Mouse (Mus musculus) limb, embryonic 10.5 days (tissue): ENCODE measurements around the gene Nhsl2. TPM values are rescaled to one million over a fixed set of nuclear protein-coding genes. Genes with fewer than 3 reads are reported as not detected.

Source experiments
- DNase-seq: peaks from one replicate; pipeline ENCODE4 v3.0.0-alpha.2; 2017; ENCODE audit warnings: low spot score
- H3K27ac ChIP-seq: fragments of 300-500 bp; sonication (generic); 2 replicates; pipeline ENCODE4 v1.5.1; 2016; ENCODE audit warnings: mild to moderate bottlenecking
- H3K27me3 ChIP-seq: fragments of 300-500 bp; sonication (generic); 2 replicates; pipeline ENCODE4 v1.6.1; 2016; ENCODE audit warnings: low read depth, mild to moderate bottlenecking; ENCODE audit not compliant: poor library complexity, severe bottlenecking
- H3K36me3 ChIP-seq: fragments of 300-500 bp; sonication (generic); 2 replicates; pipeline ENCODE4 v1.6.1; 2016; ENCODE audit warnings: mild to moderate bottlenecking, moderate library complexity
- H3K4me1 ChIP-seq: fragments of 300-500 bp; sonication (generic); 2 replicates; pipeline ENCODE4 v1.6.1; 2016
- H3K4me3 ChIP-seq: fragments of 300-500 bp; sonication (generic); 2 replicates; pipeline ENCODE4 v1.5.1; 2016; ENCODE audit warnings: mild to moderate bottlenecking, moderate library complexity
- H3K9me3 ChIP-seq: fragments of 300-500 bp; sonication (generic); replicated peaks from 2 replicates; pipeline ENCODE4 v1.6.1; 2016; ENCODE audit warnings: mild to moderate bottlenecking
- WGBS: fragments of 180-500 bp; shearing (Covaris S2); methylation state at CpG from one replicate; pipeline ENCODE4 v1.1.7; 2016; 5-methylcytosine and 5-hydroxymethylcytosine counted together
- polyA plus RNA-seq: library from polyadenylated mRNA; unstranded; fragments of >200 nt; fragmentation: Nextera tagmentation; extraction: Ambion mirVana; gene quantifications from 2 replicates; pipeline ENCODE4 v1.2.1, GENCODE M21; 2016

Nhsl2 gene
- polyA plus RNA-seq, 1 experiment from 2014 or later, result 21.4 TPM

DNA sequence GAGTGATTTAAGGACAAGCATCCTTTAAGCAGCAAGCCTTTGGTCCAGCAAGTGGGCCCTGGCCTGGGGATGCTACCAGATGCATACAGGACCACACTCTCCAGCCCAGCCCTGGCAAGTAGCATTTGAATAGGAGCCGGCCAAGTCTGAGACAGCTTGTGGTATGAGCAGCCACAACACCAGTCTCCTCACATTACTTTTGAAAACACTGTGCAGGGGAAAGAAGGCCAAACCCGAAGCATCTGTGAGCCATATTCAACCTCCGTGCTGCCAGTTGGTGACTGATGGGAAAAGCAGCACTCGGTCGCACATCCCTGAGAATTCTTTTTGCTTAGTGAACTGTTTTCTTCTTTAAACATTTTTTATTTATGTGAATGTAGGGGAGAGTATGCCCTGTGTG lies 81.8 kb downstream of the Nhsl2 start:
- Histone ChIP-seq H3K27ac (no peak overlapping the region), H3K36me3 (no peaks in the 10 kb centered on the region), H3K4me3 (no peak overlapping the region), H3K4me1 (no peaks in the 10 kb centered on the region; the same call in 1 of the 2 replicates), H3K27me3 (peaks cover 97% of the 10 kb centered on the region), H3K9me3 (no peaks in the 10 kb centered on the region)
- WGBS, result 89% methylated on average over 5 of the region's 5 CpGs
- DNase-seq, result no peak

DNA sequence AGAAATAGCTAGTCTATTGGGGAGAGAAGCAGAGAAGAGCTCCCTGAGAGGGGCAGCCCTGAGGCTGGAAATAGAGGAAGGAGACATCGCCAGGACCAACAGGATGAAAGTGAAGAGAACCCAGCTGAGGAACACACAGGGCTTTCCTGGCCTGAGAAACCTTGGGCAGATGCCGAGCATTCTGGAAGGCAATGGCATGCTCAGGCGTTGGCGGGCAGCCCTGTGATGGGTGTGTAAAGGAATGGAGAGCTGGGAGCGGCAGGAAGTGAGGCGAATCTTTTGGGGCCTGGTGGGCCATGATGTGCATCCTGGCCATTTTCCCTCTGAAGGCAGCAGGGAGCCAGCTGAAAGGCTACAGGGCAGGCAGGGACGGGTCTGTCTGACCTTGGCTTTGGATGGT lies 83.1 kb downstream of the Nhsl2 start:
- H3K9me3 ChIP-seq, result no peaks in the 10 kb centered on the region
- 89% methylated on average over 7 of the region's 7 CpGs for WGBS
- no peak for DNase-seq
- no peaks in the 10 kb centered on the region for H3K36me3 ChIP-seq
- H3K4me3 ChIP-seq, result no peak overlapping the region
- H3K27me3 ChIP-seq, result peaks cover 97% of the 10 kb centered on the region
- H3K4me1 ChIP-seq, result no peaks in the 10 kb centered on the region; the same call in 1 of the 2 replicates
- no peak overlapping the region for H3K27ac ChIP-seq

DNA sequence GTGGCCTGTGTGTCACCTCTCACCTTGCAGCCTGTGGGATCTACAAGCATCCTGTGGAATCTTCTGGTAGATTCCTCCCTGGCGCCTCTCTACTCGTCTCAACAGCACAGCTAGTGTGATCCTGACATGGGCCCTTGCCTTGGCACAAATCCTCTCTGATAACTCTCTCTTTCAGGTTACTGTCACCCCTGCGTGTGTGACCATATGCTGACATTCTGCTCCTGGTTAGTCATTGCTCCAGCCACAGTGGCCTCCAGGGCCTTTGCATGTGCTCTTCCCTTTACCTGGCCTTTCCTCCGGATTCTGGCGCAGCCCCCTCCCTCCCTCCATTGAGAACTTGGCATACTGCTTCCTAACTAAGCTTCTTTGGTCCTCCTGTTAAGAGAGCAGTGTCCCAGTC lies 84.2 kb downstream of the Nhsl2 start:
- H3K9me3 ChIP-seq, result no peaks in the 10 kb centered on the region
- H3K4me3 ChIP-seq, result no peak overlapping the region
- peaks cover 97% of the 10 kb centered on the region for H3K27me3 ChIP-seq
- WGBS, result 91% methylated on average over 5 of the region's 5 CpGs
- DNase-seq, result no peak
- H3K4me1 ChIP-seq, result no peaks in the 10 kb centered on the region; the same call in 1 of the 2 replicates
- no peaks in the 10 kb centered on the region for H3K36me3 ChIP-seq
- no peak overlapping the region for H3K27ac ChIP-seq

DNA sequence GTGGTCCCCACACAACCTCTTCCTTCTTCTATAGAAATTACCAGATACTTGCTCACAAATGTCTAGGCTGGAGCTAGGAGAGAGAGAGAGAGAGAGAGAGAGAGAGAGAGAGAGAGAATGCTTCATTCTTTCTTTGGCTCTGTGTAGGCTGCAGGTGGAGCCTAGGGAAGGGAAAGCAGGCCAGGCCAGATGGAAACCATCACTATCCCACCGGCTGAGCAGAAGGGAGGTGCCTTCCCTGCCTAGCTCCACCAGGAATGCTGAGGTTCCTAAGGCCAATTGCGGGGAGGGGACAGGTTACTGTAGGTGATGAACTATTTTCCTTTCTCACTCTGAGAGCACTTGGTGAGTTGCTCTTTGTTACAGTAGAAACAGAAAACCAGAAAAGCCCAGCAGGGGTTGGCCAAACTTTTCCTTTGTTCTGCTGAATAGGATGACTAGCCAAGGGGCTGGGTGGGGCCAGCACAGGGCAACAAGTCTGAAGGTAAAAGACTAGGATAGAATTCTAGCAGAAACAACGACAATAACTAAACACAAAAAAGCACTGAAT lies 86.2 kb downstream of the Nhsl2 start:
- no peak overlapping the region for H3K27ac ChIP-seq
- H3K36me3 ChIP-seq, result no peaks in the 10 kb centered on the region
- H3K9me3 ChIP-seq, result no peaks in the 10 kb centered on the region
- peaks cover 94% of the 10 kb centered on the region for H3K27me3 ChIP-seq
- DNase-seq, result no peak
- H3K4me1 ChIP-seq, result no peaks in the 10 kb centered on the region; the same call in 1 of the 2 replicates
- WGBS, result 42% methylated on average over 3 of the region's 3 CpGs
- no peak overlapping the region for H3K4me3 ChIP-seq

- no peaks in the 10 kb centered on the region for H3K36me3 ChIP-seq
- peaks cover 97% of the 10 kb centered on the region for H3K27me3 ChIP-seq
- no peaks in the 10 kb centered on the region for H3K9me3 ChIP-seq
- H3K27ac ChIP-seq, result no peak overlapping the region
- H3K4me3 ChIP-seq, result no peak overlapping the region
- peaks cover 35% of the 10 kb centered on the region for H3K4me1 ChIP-seq
- WGBS, result 91% methylated on average over 5 of the region's 5 CpGs
- DNase-seq, result no peak
Observed at GRCm38 (mm10) chrX:101939486-101939885, 90.3 kb downstream of the Nhsl2 start.

DNA sequence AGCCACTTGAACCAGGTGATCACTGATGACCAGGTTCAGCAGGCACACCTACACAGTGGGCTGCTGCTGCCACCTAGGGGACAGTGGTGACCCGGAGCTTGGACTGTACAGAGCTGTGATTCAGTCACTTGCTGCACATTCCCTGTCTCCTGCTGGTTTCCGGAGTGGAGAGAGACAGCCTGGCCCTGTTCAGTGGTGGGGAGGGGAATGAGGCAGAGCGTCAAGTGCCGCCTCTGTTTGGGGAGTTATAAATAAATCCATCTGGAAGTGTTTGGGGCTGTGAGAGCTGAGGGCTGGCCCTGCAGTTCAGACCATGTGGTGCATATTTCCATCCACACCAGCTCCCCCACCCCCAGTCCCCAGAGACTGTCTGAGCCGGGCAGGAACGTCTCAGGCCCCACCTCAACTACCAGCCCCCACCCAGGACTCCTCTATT lies 93.3 kb downstream of the Nhsl2 start:
- H3K4me1 ChIP-seq, result peaks cover 52% of the 10 kb centered on the region
- WGBS, result 9% methylated on average over 6 of the region's 6 CpGs
- peak; percentile 79 for DNase-seq
- H3K36me3 ChIP-seq, result no peaks in the 10 kb centered on the region
- peaks cover 97% of the 10 kb centered on the region for H3K27me3 ChIP-seq
- peak overlapping the region; percentile 73 for H3K27ac ChIP-seq
- no peaks in the 10 kb centered on the region for H3K9me3 ChIP-seq
- H3K4me3 ChIP-seq, result no peak overlapping the region

GRCm38 (mm10) chrX:101943743-101944142 lies 94.6 kb downstream of the Nhsl2 start:
- Histone ChIP-seq H3K9me3 (no peaks in the 10 kb centered on the region), H3K27ac (peak overlapping the region; percentile 73), H3K27me3 (peaks cover 99% of the 10 kb centered on the region), H3K4me1 (peaks cover 52% of the 10 kb centered on the region), H3K4me3 (no peak overlapping the region), H3K36me3 (no peaks in the 10 kb centered on the region)
- 86% methylated on average over 2 of the region's 2 CpGs for WGBS
- no peak for DNase-seq

GRCm38 (mm10) chrX:101944761-101945330 lies 95.7 kb downstream of the Nhsl2 start:
- H3K27ac ChIP-seq, result no peak overlapping the region
- no peak overlapping the region for H3K4me3 ChIP-seq
- H3K9me3 ChIP-seq, result no peaks in the 10 kb centered on the region
- H3K27me3 ChIP-seq, result peaks cover 95% of the 10 kb centered on the region
- no peaks in the 10 kb centered on the region for H3K36me3 ChIP-seq
- H3K4me1 ChIP-seq, result peaks cover 52% of the 10 kb centered on the region
- no peak for DNase-seq
- WGBS, result 73% methylated on average over 2 of the region's 2 CpGs

DNA sequence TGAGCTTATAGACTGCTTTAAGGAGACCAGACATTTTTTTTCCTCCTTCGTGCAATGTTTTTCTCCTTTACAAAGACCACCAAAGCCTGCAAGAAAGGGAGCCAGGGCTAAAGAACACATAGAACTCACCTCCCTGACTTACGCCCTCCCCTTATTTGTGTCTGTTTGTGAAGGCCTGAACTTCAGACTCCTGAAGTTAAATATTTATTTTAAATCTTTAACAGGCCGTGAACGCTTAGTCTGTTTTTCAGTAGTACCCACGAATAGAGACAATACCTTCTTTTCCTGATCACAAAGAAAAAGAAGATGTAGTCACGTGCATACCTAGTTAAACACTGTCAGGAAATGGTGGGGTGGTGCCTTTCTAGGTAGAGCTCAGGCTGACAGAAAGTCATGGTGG lies 103.3 kb downstream of the Nhsl2 start:
- 89% methylated on average over 6 of the region's 6 CpGs for WGBS
- peaks cover 93% of the 10 kb centered on the region for H3K27me3 ChIP-seq
- H3K4me1 ChIP-seq, result peaks cover 15% of the 10 kb centered on the region
- H3K36me3 ChIP-seq, result no peaks in the 10 kb centered on the region
- H3K4me3 ChIP-seq, result no peak overlapping the region
- no peak for DNase-seq
- no peaks in the 10 kb centered on the region for H3K9me3 ChIP-seq
- no peak overlapping the region for H3K27ac ChIP-seq

DNA sequence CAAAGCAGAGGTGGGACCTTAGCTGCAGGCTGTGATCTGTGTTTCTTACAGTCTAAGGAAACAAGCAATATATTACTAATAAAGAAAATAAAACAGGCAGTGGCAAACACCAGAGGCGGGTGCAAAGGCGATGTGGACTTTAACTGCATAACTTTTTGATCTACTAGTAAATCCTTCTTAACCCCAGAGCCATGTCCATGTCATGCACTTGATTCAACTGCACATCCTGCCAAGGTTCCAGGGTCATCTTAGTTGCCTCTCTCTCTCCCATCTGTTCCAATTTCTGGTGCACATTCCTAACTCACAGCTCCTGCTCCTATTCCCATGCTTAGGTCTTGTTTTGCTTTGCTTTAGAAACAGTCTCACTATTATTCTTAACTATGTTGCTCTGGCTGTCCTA lies 104.1 kb downstream of the Nhsl2 start:
- no peak overlapping the region for H3K4me3 ChIP-seq
- WGBS, result 96% methylated on average over 2 of the region's 2 CpGs
- H3K27ac ChIP-seq, result no peak overlapping the region
- no peak for DNase-seq
- H3K36me3 ChIP-seq, result no peaks in the 10 kb centered on the region
- H3K4me1 ChIP-seq, result peaks cover 18% of the 10 kb centered on the region
- H3K9me3 ChIP-seq, result no peaks in the 10 kb centered on the region
- peaks cover 93% of the 10 kb centered on the region for H3K27me3 ChIP-seq

DNA sequence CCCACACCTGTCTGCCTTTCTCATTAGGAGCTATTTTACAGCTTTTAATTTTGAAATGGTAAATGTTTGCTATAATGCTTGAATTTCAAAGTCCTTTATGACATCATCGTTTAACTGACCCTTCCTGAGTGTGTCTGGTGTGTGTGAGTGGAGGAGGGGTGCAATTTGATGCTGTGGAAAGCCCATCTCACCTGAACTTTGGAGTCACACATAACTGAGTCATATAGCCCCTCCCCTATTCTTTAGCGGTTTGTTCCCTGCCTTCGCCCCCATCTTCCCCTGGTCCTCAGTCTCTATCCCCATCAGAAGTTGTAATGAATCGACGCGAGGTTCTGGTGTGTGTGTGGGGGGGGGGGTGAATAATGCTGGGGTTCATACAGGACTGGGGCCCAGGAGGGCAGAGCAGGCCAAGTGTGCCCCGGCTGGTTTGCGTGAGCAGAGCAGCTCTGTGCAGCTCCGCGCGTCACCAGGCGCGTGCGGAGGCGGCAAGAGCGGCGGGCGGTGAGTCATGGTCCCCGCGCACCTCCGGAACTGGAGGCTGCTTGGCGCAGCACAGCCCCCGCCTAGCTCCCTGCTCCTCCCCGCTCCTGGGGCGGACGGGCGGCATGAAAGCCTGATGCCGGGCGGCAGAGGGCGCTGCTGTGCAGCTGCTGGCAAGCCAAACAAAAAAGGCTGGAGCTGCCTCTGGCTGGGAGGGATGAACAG lies 104.8 kb downstream of the Nhsl2 start:
- Histone ChIP-seq H3K9me3 (no peaks in the 10 kb centered on the region), H3K36me3 (no peaks in the 10 kb centered on the region), H3K4me3 (peak overlapping the region; percentile 48), H3K27ac (peak overlapping the region; percentile 83), H3K4me1 (peaks cover 18% of the 10 kb centered on the region), H3K27me3 (peaks cover 93% of the 10 kb centered on the region)
- 9% methylated on average over 30 of the region's 30 CpGs for WGBS
- peak; percentile 86 for DNase-seq

DNA sequence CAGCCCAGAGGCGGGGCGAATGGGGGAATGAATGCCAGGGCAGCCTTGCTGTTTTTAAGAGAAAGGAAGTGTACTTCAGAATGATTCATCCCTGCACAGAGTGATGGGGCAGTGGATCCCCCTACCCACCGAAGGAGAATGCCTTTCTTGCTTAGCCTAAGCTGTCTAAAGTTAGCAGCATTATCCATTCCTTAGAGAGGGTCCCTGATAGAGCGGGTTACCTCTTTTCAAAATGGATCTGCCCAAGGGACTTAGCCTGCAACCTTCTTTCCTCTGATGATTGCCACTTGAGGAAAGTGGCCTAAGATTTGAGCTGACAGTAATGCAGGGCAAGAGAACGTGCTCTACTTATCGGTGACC lies 105.3 kb downstream of the Nhsl2 start:
- H3K9me3 ChIP-seq, result no peaks in the 10 kb centered on the region
- H3K36me3 ChIP-seq, result no peaks in the 10 kb centered on the region
- WGBS, result 45% methylated on average over 6 of the region's 6 CpGs
- peaks cover 95% of the 10 kb centered on the region for H3K27me3 ChIP-seq
- H3K27ac ChIP-seq, result peak overlapping the region; percentile 83
- H3K4me1 ChIP-seq, result peaks cover 18% of the 10 kb centered on the region
- DNase-seq, result no peak
- peak overlapping the region; percentile 48; the same call in 1 of the 2 replicates for H3K4me3 ChIP-seq

DNA sequence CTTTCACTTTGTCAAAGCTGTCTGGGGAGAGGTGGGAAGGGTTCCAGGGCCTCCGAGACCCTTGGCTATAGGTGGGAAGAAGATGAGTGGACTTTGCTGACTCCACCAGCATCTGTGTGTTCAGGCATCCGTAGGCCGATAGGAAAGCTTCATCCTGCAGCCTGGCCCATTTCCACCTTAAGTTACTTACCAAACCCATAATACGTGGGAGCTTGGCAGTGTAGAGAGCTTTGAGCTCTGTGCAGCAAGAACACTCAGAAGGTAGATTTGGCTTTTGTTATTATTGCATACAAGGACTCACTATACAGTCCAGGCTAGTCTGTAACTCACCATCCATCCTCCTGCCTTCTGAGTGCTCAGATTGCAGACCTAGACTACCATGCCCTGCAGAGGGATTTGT lies 112.7 kb downstream of the Nhsl2 start:
- Histone ChIP-seq H3K27ac (no peak overlapping the region), H3K4me1 (peaks cover 15% of the 10 kb centered on the region; the same call in 1 of the 2 replicates), H3K4me3 (no peak overlapping the region), H3K9me3 (no peaks in the 10 kb centered on the region), H3K27me3 (peaks cover 98% of the 10 kb centered on the region), H3K36me3 (no peaks in the 10 kb centered on the region)
- WGBS, result 85% methylated on average over 4 of the region's 4 CpGs
- DNase-seq, result no peak
